Mouse (Mus musculus) adrenal gland, adult (tissue): ENCODE measurements around the gene Hmgcs2.

ENCODE experiments used
- DNase-seq, 2 experiments: peaks; one replicate each; pipeline ENCODE4 v3.0.0; 2022 to 2023; ENCODE audit warnings: low spot score in 1 of 2; ENCODE audit not compliant: inconsistent age in 2 of 2

The Hmgcs2 gene

GRCm38 (mm10) chr3:98280204-98280932 is at the start of gene Hmgcs2:
Hmgcs2 (plus strand) TSS chr3:98280435.
- DNase-seq: peak; percentile 27 to 37

- no peak for DNase-seq
Measured at GRCm38 (mm10) chr3:98233504-98233903, 46.7 kb upstream of the Hmgcs2 start.

- DNase-seq: no peak
Measured at GRCm38 (mm10) chr3:98236266-98236665, 44.0 kb upstream of the Hmgcs2 start.

GRCm38 (mm10) chr3:98237240-98237639 is 43.0 kb upstream of the Hmgcs2 start:
- peak in 1 of 2 experiments; percentile 22 for DNase-seq

GRCm38 (mm10) chr3:98238150-98238549 is 42.1 kb upstream of the Hmgcs2 start:
- no peak for DNase-seq

- DNase-seq: no peak
Measured at GRCm38 (mm10) chr3:98242051-98242450, 38.2 kb upstream of the Hmgcs2 start.

- no peak for DNase-seq
Measured at GRCm38 (mm10) chr3:98242458-98243037, 37.7 kb upstream of the Hmgcs2 start.

GRCm38 (mm10) chr3:98245892-98246291 is 34.3 kb upstream of the Hmgcs2 start:
- no peak for DNase-seq

GRCm38 (mm10) chr3:98246985-98247751 is 33.1 kb upstream of the Hmgcs2 start:
- DNase-seq: no peak

GRCm38 (mm10) chr3:98249378-98249777 is 30.9 kb upstream of the Hmgcs2 start:
- no peak for DNase-seq

- no peak for DNase-seq
Measured at GRCm38 (mm10) chr3:98249833-98250448, 30.3 kb upstream of the Hmgcs2 start.

GRCm38 (mm10) chr3:98254059-98254458 is 26.2 kb upstream of the Hmgcs2 start:
- DNase-seq: no peak

- DNase-seq: no peak
Measured at GRCm38 (mm10) chr3:98254656-98255583, 25.3 kb upstream of the Hmgcs2 start.

GRCm38 (mm10) chr3:98258723-98259122 is 21.5 kb upstream of the Hmgcs2 start:
- DNase-seq: no peak

- DNase-seq: peak; percentile 18 to 33
Measured at GRCm38 (mm10) chr3:98259271-98259751, 20.9 kb upstream of the Hmgcs2 start.

GRCm38 (mm10) chr3:98260534-98260933 is 19.7 kb upstream of the Hmgcs2 start:
- no peak for DNase-seq

GRCm38 (mm10) chr3:98261415-98261814 is 18.8 kb upstream of the Hmgcs2 start:
- peak in 1 of 2 experiments; percentile 36 for DNase-seq

GRCm38 (mm10) chr3:98262133-98262532 is 18.1 kb upstream of the Hmgcs2 start:
- DNase-seq: no peak

GRCm38 (mm10) chr3:98267249-98267651 is 13.0 kb upstream of the Hmgcs2 start:
- peak; percentile 62 to 73 for DNase-seq
